Mouse (Mus musculus): ENCODE data around the gene Cinp. TPM values are rescaled to one million over a fixed set of nuclear protein-coding genes. Genes with fewer than 3 reads are reported as not detected.

Cinp gene
- polyA plus RNA-seq, 1 experiment: 13.6 TPM

- TF ChIP-seq POLR2A (IDR thresholded peaks at IDR 0.05; ENCODE audit: control insufficient read depth, low read depth, low read length) (peak; percentile 68), CTCF (IDR thresholded peaks at IDR 0.05; ENCODE audit: control insufficient read depth, insufficient read depth, insufficient replicate concordance, low read depth, low read length) (no peak)
- peak within 1 kb of the TSS; percentile 79 for H3K27ac ChIP-seq (ENCODE audit: control insufficient read depth, insufficient read depth, low read depth, low read length)
Measured at GRCm38 (mm10) chr12:110850010-110850928, 38.7 kb downstream of the Cinp start, which contains the start of gene Zfp839. Gene Zfp839 (plus strand): TSS chr12:110850253.

GRCm38 (mm10) chr12:110846191-110846765, 42.7 kb downstream of the Cinp start:
- TF ChIP-seq POLR2A (IDR thresholded peaks at IDR 0.05; ENCODE audit: control insufficient read depth, low read depth, low read length): no peak
- no peak for TF ChIP-seq CTCF (IDR thresholded peaks at IDR 0.05; ENCODE audit: control insufficient read depth, insufficient read depth, insufficient replicate concordance, low read depth, low read length)
- no peak overlapping the region for H3K4me3 ChIP-seq (ENCODE audit: control insufficient read depth, low read depth, low read length)
- peaks cover 37% of the 10 kb centered on the region for H3K4me1 ChIP-seq (ENCODE audit: control insufficient read depth, insufficient read depth, low read length)
- H3K27me3 ChIP-seq (ENCODE audit: control insufficient read depth, insufficient read depth, low read length): no peaks in the 10 kb centered on the region
- no peaks in the 10 kb centered on the region for H3K36me3 ChIP-seq (ENCODE audit: control insufficient read depth, insufficient read depth, low read length)
- H3K27ac ChIP-seq (ENCODE audit: control insufficient read depth, insufficient read depth, low read depth, low read length): no peak overlapping the region

More at GRCm38 (mm10) chr12:110850010-110850928, 38.7 kb downstream of the Cinp start, which contains the start of gene Zfp839:
- Histone ChIP-seq H3K4me3 (ENCODE audit: control insufficient read depth, low read depth, low read length) (peak within 1 kb of the TSS; percentile 96), H3K4me1 (ENCODE audit: control insufficient read depth, insufficient read depth, low read length) (peaks cover 23% of the 10 kb centered on the region), H3K36me3 (ENCODE audit: control insufficient read depth, insufficient read depth, low read length) (no peaks in the 10 kb centered on the region), H3K27me3 (ENCODE audit: control insufficient read depth, insufficient read depth, low read length) (no peaks in the 10 kb centered on the region)

GRCm38 (mm10) chr12:110845131-110845880, 43.6 kb downstream of the Cinp start:
- Histone ChIP-seq H3K27me3 (ENCODE audit: control insufficient read depth, insufficient read depth, low read length) (no peaks in the 10 kb centered on the region), H3K4me3 (ENCODE audit: control insufficient read depth, low read depth, low read length) (peak overlapping the region; percentile 80), H3K4me1 (ENCODE audit: control insufficient read depth, insufficient read depth, low read length) (peaks cover 34% of the 10 kb centered on the region), H3K27ac (ENCODE audit: control insufficient read depth, insufficient read depth, low read depth, low read length) (peak overlapping the region; percentile 76), H3K36me3 (ENCODE audit: control insufficient read depth, insufficient read depth, low read length) (no peaks in the 10 kb centered on the region; the same call in 1 of the 2 replicates)
- TF ChIP-seq POLR2A (IDR thresholded peaks at IDR 0.05; ENCODE audit: control insufficient read depth, low read depth, low read length) (peak; percentile 38; the same call in 1 of the 2 replicates), CTCF (IDR thresholded peaks at IDR 0.05; ENCODE audit: control insufficient read depth, insufficient read depth, insufficient replicate concordance, low read depth, low read length) (no peak)

- Histone ChIP-seq H3K27me3 (ENCODE audit: control insufficient read depth, insufficient read depth, low read length) (no peaks in the 10 kb centered on the region), H3K4me1 (ENCODE audit: control insufficient read depth, insufficient read depth, low read length) (peaks cover 31% of the 10 kb centered on the region), H3K27ac (ENCODE audit: control insufficient read depth, insufficient read depth, low read depth, low read length) (peak overlapping the region; percentile 15), H3K4me3 (ENCODE audit: control insufficient read depth, low read depth, low read length) (peak overlapping the region; percentile 80), H3K36me3 (ENCODE audit: control insufficient read depth, insufficient read depth, low read length) (no peaks in the 10 kb centered on the region; the same call in 1 of the 2 replicates)
- TF ChIP-seq POLR2A (IDR thresholded peaks at IDR 0.05; ENCODE audit: control insufficient read depth, low read depth, low read length): no peak
- no peak for TF ChIP-seq CTCF (IDR thresholded peaks at IDR 0.05; ENCODE audit: control insufficient read depth, insufficient read depth, insufficient replicate concordance, low read depth, low read length)
Measured at GRCm38 (mm10) chr12:110844227-110845130, 44.5 kb downstream of the Cinp start.

GRCm38 (mm10) chr12:110843194-110844048, 45.5 kb downstream of the Cinp start:
- H3K27ac ChIP-seq (ENCODE audit: control insufficient read depth, insufficient read depth, low read depth, low read length): no peak overlapping the region
- peak overlapping the region; percentile 80 for H3K4me3 ChIP-seq (ENCODE audit: control insufficient read depth, low read depth, low read length)
- TF ChIP-seq CTCF (IDR thresholded peaks at IDR 0.05; ENCODE audit: control insufficient read depth, insufficient read depth, insufficient replicate concordance, low read depth, low read length) (peak; percentile 88; the same call in 1 of the 2 replicates), POLR2A (IDR thresholded peaks at IDR 0.05; ENCODE audit: control insufficient read depth, low read depth, low read length) (no peak)
- no peaks in the 10 kb centered on the region; the same call in 1 of the 2 replicates for H3K36me3 ChIP-seq (ENCODE audit: control insufficient read depth, insufficient read depth, low read length)
- no peaks in the 10 kb centered on the region for H3K27me3 ChIP-seq (ENCODE audit: control insufficient read depth, insufficient read depth, low read length)
- peaks cover 31% of the 10 kb centered on the region for H3K4me1 ChIP-seq (ENCODE audit: control insufficient read depth, insufficient read depth, low read length)
